Mouse (Mus musculus): ENCODE results near the gene Gm49673.
"Not testable (repeated sequence)": the region's sequence is repeated elsewhere in the genome, so short reads cannot be mapped to it uniquely, and the experiment has no call there.

Gene Gm49673

GRCm38 (mm10) chr17:8147439-8148316 lies at the start of gene Gm49673, which contains the start of gene Rnaset2a:
Gene Gm49673 (minus strand): TSS chr17:8147788.
Gene Rnaset2a (minus strand): TSS chr17:8148097.
- DNase-seq, result peak; percentile 27

- DNase-seq, result peak; percentile 29
Observed at GRCm38 (mm10) chr17:8195685-8196376, 48.2 kb upstream of the Gm49673 start.

- peak; percentile 45 for DNase-seq
Observed at GRCm38 (mm10) chr17:8193678-8194077, 46.1 kb upstream of the Gm49673 start.

GRCm38 (mm10) chr17:8184217-8184616 lies 36.6 kb upstream of the Gm49673 start:
- no peak for DNase-seq

- DNase-seq, result no peak
Observed at GRCm38 (mm10) chr17:8183815-8184214, 36.2 kb upstream of the Gm49673 start.

GRCm38 (mm10) chr17:8177090-8177489 lies 29.5 kb upstream of the Gm49673 start:
- DNase-seq, result no peak

GRCm38 (mm10) chr17:8171081-8171480 lies 23.5 kb upstream of the Gm49673 start:
- no peak for DNase-seq

GRCm38 (mm10) chr17:8170331-8170730 lies 22.7 kb upstream of the Gm49673 start:
- DNase-seq, result no peak

- DNase-seq, result not testable (repeated sequence)
Observed at GRCm38 (mm10) chr17:8167436-8167835, 19.8 kb upstream of the Gm49673 start.

- not testable (repeated sequence) for DNase-seq
Observed at GRCm38 (mm10) chr17:8166454-8166853, 18.9 kb upstream of the Gm49673 start.

- not testable (repeated sequence) for DNase-seq
Observed at GRCm38 (mm10) chr17:8165977-8166376, 18.4 kb upstream of the Gm49673 start.

GRCm38 (mm10) chr17:8165608-8165945 lies 18.0 kb upstream of the Gm49673 start:
- not testable (repeated sequence) for DNase-seq

- DNase-seq, result peak; percentile 60
Observed at GRCm38 (mm10) chr17:8164701-8165607, 17.4 kb upstream of the Gm49673 start, which contains the start of gene Fgfr1op. Gene Fgfr1op (plus strand): TSS chr17:8165501.

- DNase-seq, result peak; percentile 46
Observed at GRCm38 (mm10) chr17:8160969-8161368, 13.4 kb upstream of the Gm49673 start.

GRCm38 (mm10) chr17:8158627-8159026 lies 11.0 kb upstream of the Gm49673 start:
- DNase-seq, result peak; percentile 31

GRCm38 (mm10) chr17:8155982-8156381 lies 8.4 kb upstream of the Gm49673 start:
- DNase-seq, result not testable (repeated sequence)

GRCm38 (mm10) chr17:8155010-8155409 lies 7.4 kb upstream of the Gm49673 start:
- not testable (repeated sequence) for DNase-seq

- not testable (repeated sequence) for DNase-seq
Observed at GRCm38 (mm10) chr17:8146931-8147330, 657 bp downstream of the Gm49673 start.

- DNase-seq, result not testable (repeated sequence)
Observed at GRCm38 (mm10) chr17:8143802-8144673, 3.5 kb downstream of the Gm49673 start.

- DNase-seq, result not testable (repeated sequence)
Observed at GRCm38 (mm10) chr17:8140210-8140609, 7.4 kb downstream of the Gm49673 start.

GRCm38 (mm10) chr17:8138116-8138515 lies 9.5 kb downstream of the Gm49673 start:
- DNase-seq, result not testable (repeated sequence)

GRCm38 (mm10) chr17:8130849-8131248 lies 16.7 kb downstream of the Gm49673 start:
- not testable (repeated sequence) for DNase-seq

Data from layer of hippocampus, adult 9-11 months (tissue).